Mouse (Mus musculus): Measurements from ENCODE around the gene Relt. TPM values are rescaled to one million over a fixed set of nuclear protein-coding genes. Genes with fewer than 3 reads are reported as not detected.
A peak's percentile ranks its signal among the peaks of the same experiment; 100 is the strongest.

The Relt gene
- polyA plus RNA-seq, 1 experiment from 2014 or later = 4.3 TPM

DNA sequence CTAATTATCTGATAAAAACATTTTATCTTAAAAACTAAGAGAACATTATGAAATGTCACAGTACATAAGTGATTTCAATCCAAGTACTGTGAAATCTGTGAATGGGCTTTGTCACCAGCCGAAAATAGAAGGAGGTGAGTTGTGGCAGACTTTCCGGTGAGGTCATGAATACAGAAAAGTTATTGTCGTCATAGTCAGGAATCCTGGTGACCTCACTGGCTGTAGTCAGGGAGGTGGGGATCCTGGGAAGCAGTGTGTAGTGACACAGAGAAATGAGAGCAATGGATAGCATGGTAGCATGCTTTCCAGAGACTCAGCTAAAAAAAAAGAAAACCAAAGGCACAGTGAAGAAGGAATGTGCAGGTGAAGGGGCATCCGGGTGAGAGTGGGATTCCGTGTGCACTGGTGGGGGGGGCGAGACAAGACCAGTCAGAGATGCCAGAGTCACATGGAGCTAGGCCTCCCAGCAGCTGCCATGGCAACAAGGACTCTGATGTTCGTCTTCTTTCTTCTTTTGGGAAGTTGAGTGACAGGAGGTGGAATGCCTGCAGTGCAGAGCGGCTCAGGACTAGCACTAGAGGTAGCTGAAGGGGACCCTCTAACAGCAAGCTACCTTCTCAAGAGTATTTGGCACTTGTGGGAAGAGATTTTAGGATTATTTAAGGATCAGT, 47.2 kb downstream of the Relt start:
- Histone ChIP-seq H3K9ac (replicated peaks) (no peak overlapping the region), H3K4me1 (peaks cover 24% of the 10 kb centered on the region), H3K27ac (replicated peaks) (peak overlapping the region; percentile 86), H3K27me3 (no peaks in the 10 kb centered on the region), H3K4me3 (no peak overlapping the region), H3K36me3 (no peaks in the 10 kb centered on the region; the same call in 1 of the 2 replicates), H3K4me2 (replicated peaks) (no peak overlapping the region), H3K9me3 (no peaks in the 10 kb centered on the region)
- ATAC-seq (replicated peaks) = peak; percentile 71
- WGBS = 23% methylated on average over 8 of the region's 8 CpGs

- peaks cover 23% of the 10 kb centered on the region for H3K4me1 ChIP-seq
- H3K27ac ChIP-seq (replicated peaks) = peak overlapping the region; percentile 31; the same call in 1 of the 2 replicates
- H3K4me2 ChIP-seq (replicated peaks) = no peak overlapping the region
- H3K9me3 ChIP-seq = no peaks in the 10 kb centered on the region
- no peak for ATAC-seq (replicated peaks)
- no peak overlapping the region for H3K4me3 ChIP-seq
- H3K9ac ChIP-seq (replicated peaks) = no peak overlapping the region
- no peaks in the 10 kb centered on the region; the same call in 1 of the 2 replicates for H3K36me3 ChIP-seq
- WGBS = 90% methylated on average over 5 of the region's 5 CpGs
- H3K27me3 ChIP-seq = no peaks in the 10 kb centered on the region
These were observed 50.6 kb downstream of the Relt start for GRCm38 (mm10) chr7:100812641-100813040.

DNA sequence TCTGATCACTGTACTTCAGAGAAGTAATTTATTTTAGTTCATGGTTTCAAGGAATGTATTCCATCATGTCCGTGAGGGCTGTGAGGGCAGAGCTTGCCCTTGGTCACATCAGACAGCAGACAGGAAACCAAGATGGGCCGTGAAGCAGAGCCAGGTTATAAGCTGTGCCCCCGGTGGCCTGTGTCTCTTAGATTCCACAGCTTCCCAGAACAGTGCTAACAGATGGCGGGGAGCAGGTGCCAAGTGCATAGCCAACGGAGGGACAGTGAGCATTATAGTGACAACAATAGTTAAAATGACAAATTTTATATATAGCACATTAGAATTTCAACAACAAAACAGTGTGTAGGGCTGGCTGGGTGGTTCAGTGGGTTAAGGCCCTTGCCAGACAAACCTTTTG, 51.3 kb downstream of the Relt start:
- no peaks in the 10 kb centered on the region for H3K9me3 ChIP-seq
- no peaks in the 10 kb centered on the region; the same call in 1 of the 2 replicates for H3K36me3 ChIP-seq
- no peak overlapping the region for H3K4me2 ChIP-seq (replicated peaks)
- peak overlapping the region; percentile 31 for H3K27ac ChIP-seq (replicated peaks)
- H3K9ac ChIP-seq (replicated peaks) = no peak overlapping the region
- 64% methylated on average over 5 of the region's 5 CpGs for WGBS
- ATAC-seq (replicated peaks) = no peak
- H3K4me3 ChIP-seq = no peak overlapping the region
- peaks cover 16% of the 10 kb centered on the region for H3K4me1 ChIP-seq
- no peaks in the 10 kb centered on the region for H3K27me3 ChIP-seq

GRCm38 (mm10) chr7:100805391-100805790, 57.9 kb downstream of the Relt start:
- no peaks in the 10 kb centered on the region for H3K4me1 ChIP-seq
- H3K36me3 ChIP-seq = no peaks in the 10 kb centered on the region
- no peak overlapping the region for H3K27ac ChIP-seq (replicated peaks)
- 71% methylated on average over 2 of the region's 2 CpGs for WGBS
- no peak overlapping the region for H3K9ac ChIP-seq (replicated peaks)
- no peak overlapping the region for H3K4me3 ChIP-seq
- ATAC-seq (replicated peaks) = no peak
- H3K9me3 ChIP-seq = no peaks in the 10 kb centered on the region
- H3K4me2 ChIP-seq (replicated peaks) = no peak overlapping the region
- H3K27me3 ChIP-seq = no peaks in the 10 kb centered on the region

DNA sequence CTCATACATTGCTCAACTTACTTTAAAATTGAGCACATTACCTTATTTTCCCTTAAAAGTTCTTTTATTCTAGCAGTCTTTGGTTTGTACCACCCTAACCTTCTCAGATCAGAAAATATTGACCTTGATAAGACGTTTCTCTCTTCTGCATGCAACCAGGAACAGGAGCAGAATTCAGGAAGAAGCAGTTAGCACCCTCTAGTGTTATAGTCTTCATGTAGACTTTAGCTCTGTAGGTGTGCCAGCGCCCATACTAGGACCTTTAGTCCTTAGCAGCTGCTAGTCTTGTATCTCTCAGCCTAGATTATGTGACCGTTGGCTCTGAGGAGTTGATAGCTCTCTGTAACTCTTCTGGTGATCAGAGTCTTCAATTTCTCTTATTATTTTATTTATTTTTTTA, 64.4 kb downstream of the Relt start:
- WGBS = 63% methylated on average over 3 of the region's 3 CpGs
- ATAC-seq (replicated peaks) = no peak
- no peak overlapping the region for H3K27ac ChIP-seq (replicated peaks)
- no peaks in the 10 kb centered on the region for H3K27me3 ChIP-seq
- no peak overlapping the region for H3K4me3 ChIP-seq
- H3K4me2 ChIP-seq (replicated peaks) = no peak overlapping the region
- no peaks in the 10 kb centered on the region for H3K36me3 ChIP-seq
- no peaks in the 10 kb centered on the region for H3K9me3 ChIP-seq
- no peaks in the 10 kb centered on the region for H3K4me1 ChIP-seq
- H3K9ac ChIP-seq (replicated peaks) = no peak overlapping the region

Small RNA genes lying within 50 kb of the gene (microRNA-seq; reads per million reads assigned to microRNA genes)
- gene Mir3102 = 46.6 reads per million, percentile 43 among the genes with 10 or more reads in this experiment

Other genes starting within 250 kb of the Relt start
- gene Plekhb1, start 201.0 kb downstream of the Relt start, polyA plus RNA-seq (2015; fragmentation: Nextera tagmentation; extraction: Ambion mirVana) = 4.7 and 6.8 TPM in 2 replicates
- gene Fam168a, start 156.8 kb downstream of the Relt start, polyA plus RNA-seq (2015; fragmentation: Nextera tagmentation; extraction: Ambion mirVana) = 115 and 116 TPM in 2 replicates
- gene Arhgef17, start 68.7 kb upstream of the Relt start, polyA plus RNA-seq (2015; fragmentation: Nextera tagmentation; extraction: Ambion mirVana) = 7.3 and 7.6 TPM in 2 replicates
- 2.2 and 2.7 TPM in 2 replicates for gene P2ry6, start 111.2 kb upstream of the Relt start, polyA plus RNA-seq (2015; fragmentation: Nextera tagmentation; extraction: Ambion mirVana)
- 0.11 TPM in 1 of 2 replicates, not detected in the other for gene P2ry2, start 149.4 kb upstream of the Relt start, polyA plus RNA-seq (2015; fragmentation: Nextera tagmentation; extraction: Ambion mirVana)
- 45.2 and 46.2 TPM in 2 replicates for gene Fchsd2, start 229.4 kb upstream of the Relt start, polyA plus RNA-seq (2015; fragmentation: Nextera tagmentation; extraction: Ambion mirVana)

Data from forebrain, embryonic 15.5 days (tissue).